Mouse (Mus musculus) B cell, adult 2 months (primary cell): ENCODE data around the gene Mn1.

Source experiments
- DNase-seq, 2 experiments: peaks; one replicate each; pipeline ENCODE4 v3.0.0; 2022

Mn1 gene

DNA sequence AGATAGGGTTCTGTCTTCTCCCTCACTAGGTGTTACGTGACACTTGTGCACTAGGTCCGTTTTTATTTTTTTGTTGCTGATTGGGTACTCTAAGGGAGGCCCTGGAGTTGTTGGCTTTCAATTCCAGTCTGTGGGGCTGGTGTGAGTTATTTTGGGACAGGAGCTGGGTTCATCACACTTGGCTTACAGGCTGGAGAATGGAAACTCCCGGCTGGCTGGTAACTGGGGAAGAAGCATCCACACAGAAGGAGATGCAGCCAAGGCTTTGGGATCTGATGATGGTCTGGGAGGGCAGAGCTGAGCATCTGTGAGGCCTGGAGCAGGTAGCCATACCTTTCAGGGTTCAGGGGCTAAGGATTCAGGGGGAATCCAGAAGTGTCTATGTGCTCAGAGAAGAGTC is 6.5 kb upstream of the Mn1 start:
- no peak for DNase-seq

DNA sequence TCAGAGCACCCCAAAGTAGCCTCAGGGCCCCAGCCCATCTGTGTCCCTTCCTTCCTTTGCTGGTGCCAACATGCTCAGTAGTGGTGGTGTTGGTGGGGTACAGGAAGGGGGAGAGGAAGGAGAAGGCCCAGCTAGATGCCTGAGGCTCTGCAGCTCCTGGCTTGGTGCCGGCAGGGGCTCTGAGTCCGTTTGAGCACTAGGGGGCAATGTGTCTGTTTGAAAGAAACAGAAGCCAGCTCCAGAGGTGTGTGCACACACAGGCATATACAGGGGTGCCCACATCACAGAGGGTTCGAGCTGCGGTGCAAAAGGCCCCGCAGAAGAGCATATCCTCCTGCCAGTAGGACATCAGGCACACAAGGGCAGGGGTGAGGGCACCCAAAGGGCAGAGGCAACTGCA is 3.0 kb upstream of the Mn1 start:
- peak; percentile 56 to 64 for DNase-seq

GRCm38 (mm10) chr5:111414770-111415249 is 2.4 kb upstream of the Mn1 start:
- no peak for DNase-seq

GRCm38 (mm10) chr5:111415575-111415974 is 1.6 kb upstream of the Mn1 start:
- DNase-seq, result no peak

DNA sequence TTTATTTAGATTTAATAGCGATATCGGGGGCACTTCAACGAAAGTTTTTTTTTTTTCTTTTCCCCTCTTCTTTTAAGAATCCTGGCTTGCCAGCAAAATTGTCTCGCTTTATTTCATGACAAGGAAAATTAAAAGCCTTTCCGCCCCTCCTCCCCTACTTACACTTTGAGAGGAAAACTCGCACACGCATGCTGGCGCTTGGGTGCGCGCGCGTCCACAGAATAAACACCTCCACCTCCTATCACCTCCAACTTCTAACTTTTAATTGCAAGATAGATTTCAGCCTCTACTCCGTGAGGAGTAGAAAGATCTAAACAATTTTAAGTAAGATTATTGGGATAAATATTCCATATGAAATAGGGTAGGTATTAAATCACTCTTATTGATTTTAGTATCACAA is 1.1 kb upstream of the Mn1 start:
- DNase-seq, result no peak

- peak; percentile 9 to 14 for DNase-seq
Observed at GRCm38 (mm10) chr5:111417378-111418131, 393 bp downstream of the Mn1 start.

DNA sequence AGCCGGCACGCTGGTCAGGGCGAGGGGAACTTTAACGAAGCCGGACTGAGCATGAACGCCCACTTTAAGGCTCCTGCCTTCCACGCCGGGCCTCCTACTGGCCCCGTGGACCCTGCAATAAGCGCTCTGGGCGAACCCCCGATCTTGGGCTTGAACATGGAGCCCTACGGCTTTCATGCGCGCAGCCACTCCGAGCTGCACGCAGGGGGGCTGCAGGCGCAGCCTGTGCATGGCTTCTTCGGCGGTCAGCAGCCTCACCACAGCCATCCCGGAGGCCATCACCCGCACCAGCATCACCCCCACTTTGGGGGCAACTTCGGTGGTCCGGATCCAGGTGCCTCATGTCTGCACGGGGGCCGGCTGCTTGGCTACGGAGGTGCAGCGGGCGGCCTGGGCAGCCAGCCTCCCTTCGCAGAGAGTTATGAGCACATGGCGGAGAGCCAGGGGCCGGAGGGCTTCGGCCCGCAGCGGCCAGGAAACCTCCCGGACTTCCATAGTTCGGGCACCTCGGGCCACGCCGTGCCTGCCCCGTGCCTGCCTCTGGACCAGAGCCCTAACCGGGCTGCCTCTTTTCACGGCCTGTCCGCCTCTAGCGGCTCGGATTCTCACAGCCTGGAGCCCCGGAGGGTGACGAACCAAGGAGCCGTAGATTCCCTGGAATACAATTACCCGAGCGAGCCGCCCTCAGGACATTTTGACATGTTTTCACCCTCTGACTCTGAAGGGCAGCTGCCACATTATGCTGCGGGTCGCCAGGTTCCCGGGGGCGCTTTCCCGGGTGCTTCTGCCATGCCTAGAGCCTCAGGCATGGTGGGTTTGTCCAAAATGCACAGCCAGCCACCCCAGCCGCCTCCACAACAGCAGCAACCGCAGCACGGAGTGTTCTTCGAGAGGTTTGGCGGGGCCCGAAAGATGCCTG is 1.3 kb downstream of the Mn1 start:
- DNase-seq, result no peak

DNA sequence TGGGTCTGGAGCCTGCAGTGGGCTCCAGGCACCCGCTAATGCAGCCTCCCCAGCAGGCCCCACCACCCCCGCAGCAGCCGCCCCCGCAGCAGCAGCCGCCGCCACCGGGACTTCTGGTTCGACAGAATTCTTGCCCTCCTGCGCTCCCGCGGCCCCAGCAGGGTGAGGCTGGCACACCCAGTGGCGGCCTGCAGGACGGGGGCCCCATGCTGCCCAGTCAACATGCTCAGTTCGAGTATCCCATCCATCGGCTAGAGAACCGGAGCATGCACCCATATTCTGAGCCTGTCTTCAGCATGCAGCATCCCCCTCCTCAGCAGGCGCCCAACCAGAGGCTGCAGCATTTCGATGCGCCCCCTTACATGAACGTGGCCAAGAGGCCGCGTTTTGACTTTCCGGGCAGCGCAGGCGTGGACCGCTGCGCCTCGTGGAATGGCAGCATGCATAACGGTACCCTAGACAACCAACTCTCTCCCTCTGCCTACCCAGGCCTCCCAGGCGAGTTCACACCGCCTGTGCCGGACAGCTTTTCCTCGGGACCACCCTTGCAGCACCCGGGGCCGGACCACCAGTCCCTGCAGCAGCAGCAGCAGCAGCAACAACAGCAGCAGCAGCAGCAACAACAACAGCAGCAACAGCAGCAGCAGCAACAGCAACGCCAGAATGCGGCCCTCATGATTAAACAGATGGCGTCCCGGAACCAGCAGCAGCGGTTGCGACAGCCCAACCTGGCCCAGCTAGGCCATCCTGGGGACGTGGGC is 2.1 kb downstream of the Mn1 start:
- DNase-seq, result no peak

DNA sequence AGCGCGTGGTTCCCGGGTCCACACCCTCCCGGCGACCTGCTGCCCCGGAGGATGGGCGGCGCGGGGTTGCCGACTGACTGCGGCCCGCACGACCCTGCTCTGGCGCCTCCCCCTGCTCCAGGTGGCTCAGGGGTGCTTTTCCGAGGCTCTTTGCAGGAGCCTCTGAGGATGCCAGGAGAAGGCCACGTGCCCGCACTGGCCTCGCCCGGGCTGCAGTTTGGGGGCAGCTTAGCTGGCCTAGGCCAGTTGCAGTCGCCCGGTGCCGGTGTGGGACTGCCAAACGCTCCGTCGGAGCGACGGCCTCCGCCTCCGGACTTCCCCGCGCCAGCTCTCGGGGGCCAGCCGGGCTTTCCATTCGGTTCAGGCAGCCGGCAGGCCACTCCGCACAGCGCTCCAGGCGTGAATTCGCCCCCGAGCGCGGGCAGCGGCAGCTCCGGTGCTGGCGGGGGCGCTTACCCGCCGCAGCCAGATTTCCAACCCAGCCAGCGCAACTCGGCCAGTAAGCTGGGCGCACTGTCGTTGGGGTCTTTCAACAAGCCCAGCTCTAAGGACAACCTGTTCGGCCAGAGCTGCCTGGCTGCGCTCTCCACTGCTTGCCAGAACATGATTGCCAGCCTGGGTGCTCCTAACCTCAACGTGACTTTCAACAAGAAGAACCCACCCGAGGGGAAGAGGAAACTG is 3.0 kb downstream of the Mn1 start:
- DNase-seq, result no peak

GRCm38 (mm10) chr5:111420896-111421295 is 3.7 kb downstream of the Mn1 start:
- no peak for DNase-seq

- no peak for DNase-seq
Observed at GRCm38 (mm10) chr5:111421424-111421823, 4.3 kb downstream of the Mn1 start.

- no peak for DNase-seq
Observed at GRCm38 (mm10) chr5:111422058-111422800, 5.1 kb downstream of the Mn1 start.

DNA sequence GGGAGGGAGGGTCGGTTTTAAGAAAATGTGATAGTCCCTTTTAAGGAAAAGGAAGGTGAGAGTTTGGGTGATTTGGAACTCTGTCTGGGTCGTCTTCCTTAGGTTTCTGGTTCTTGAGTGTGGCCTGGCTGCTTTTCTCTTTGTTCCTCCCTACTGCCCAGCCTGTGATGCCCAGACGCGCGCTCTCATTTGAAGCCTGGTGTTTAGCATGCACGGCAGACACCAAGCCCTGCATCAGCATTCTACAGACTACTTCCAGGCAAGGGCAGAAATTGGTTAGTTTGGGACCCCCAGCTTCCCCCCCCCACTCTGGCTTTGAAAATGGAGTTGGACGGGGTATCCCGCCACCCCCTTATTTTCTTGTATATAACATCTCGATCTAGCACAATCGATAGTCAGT is 5.8 kb downstream of the Mn1 start:
- no peak for DNase-seq

- DNase-seq, result no peak
Observed at GRCm38 (mm10) chr5:111423616-111424015, 6.5 kb downstream of the Mn1 start.

GRCm38 (mm10) chr5:111425813-111426212 is 8.7 kb downstream of the Mn1 start:
- DNase-seq, result no peak

- no peak for DNase-seq
Observed at GRCm38 (mm10) chr5:111426249-111426648, 9.1 kb downstream of the Mn1 start.

DNA sequence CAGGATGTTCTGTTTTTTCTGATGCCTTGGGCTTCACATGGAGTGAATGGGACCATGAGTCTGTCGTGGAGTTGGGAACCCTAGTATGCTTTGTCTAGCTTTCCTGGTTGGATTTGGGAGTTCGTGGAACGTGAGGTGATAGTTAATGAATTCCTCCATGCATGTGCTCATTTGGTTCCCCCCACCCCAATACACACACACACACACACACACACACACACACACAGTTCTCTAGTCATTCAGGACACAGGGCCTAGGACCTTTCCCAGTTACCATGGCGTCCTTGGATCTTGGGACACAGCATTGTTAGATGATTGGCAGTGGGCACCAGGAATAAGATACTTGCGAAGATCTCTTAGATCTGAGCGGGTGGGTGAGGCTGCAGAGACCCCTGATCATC is 11.7 kb downstream of the Mn1 start:
- no peak for DNase-seq

GRCm38 (mm10) chr5:111429726-111430125 is 12.6 kb downstream of the Mn1 start:
- no peak for DNase-seq

GRCm38 (mm10) chr5:111431007-111431730 is 14.0 kb downstream of the Mn1 start:
- DNase-seq, result no peak

DNA sequence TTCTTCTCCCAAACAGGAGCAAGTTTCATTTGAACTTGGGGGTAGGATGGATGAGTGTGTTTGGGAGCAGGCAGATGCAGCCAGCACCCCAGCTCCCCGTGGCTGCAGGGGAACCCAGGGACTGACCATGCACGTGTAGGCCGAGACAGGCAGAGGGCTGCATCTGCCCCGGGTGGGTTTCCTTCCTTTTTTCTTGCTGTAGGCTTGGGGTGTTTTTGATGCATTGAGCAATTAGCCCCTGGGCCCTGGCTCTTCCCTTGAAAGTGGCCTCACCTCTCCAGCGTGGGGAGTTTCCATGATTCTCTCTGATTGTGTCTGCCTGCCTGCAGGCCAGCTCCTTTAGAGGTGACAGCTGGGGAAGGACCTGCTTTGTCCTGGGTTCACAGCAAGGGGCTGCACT is 15.7 kb downstream of the Mn1 start:
- DNase-seq, result no peak

DNA sequence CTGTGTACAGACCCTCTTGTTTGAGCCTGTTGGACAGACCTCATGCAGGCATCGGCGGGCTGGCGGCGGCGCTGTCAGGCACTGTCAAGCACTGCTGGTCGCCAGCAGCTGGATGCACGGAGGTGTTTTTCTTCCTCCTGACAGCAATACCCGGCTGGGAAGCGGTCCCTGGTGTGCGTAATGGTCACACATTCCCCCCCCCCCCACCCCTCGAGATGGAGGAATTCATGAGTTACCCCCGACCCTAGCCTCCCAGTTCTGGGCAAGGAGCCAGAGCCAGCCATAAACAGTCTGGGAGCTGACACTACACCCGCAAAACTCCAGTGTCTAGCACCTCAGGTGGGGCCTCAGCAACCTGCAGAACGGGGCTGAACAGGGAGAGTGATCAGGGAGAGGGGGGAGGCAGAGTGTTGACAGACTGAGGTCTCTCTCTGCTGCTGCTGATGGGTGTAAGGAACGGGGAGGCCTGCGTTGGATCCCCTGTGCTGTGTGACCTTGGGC is 17.2 kb downstream of the Mn1 start:
- no peak for DNase-seq
